ENCODE assay signal across 8 mouse cellular contexts in the genomic region with DNA sequence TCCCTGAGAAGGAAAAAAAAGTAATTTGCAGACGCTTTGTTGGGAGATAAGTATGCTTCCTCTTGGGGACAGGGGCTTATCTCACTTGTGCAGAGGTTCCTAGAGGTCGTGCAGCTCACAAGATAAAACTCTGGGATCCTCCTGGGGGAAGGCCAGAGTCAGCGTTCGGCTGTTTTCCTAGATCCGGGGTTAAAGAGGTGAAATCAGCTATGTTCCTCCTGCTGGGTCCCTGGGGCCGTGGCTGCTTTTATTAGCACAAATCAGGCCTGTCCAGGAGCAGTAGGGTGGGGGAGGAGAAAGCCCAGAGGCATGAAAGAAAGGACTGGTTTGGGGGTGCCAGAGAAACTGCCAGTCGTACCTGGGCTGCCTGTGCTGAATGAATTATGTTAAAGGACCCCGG.
A peak's percentile ranks its signal among the peaks of the same experiment; 100 is the strongest.
DNase-seq lines count a peak whose midpoint lies in the region; ATAC-seq lines count a peak whose summit lies in the region.

No protein-coding gene starts in this region.

- peak overlapping the region; percentile 12; the same call in 1 of the 2 replicates for H3K4me3 ChIP-seq in forebrain, embryonic 10.5 days
- H3K4me3 ChIP-seq in midbrain, embryonic 11.5 days (ENCODE audit: low read depth, low read length), result no peak overlapping the region

- no peaks in the 10 kb centered on the region for H3K27me3 ChIP-seq in forebrain, embryonic 10.5 days (ENCODE audit: poor library complexity, severe bottlenecking)
- H3K27me3 ChIP-seq in midbrain, embryonic 11.5 days (ENCODE audit: control insufficient read depth, insufficient read depth, low read length), result no peaks in the 10 kb centered on the region

- DNase-seq in adrenal gland, adult 2 months, result peak; percentile 4
- DNase-seq in adrenal gland, adult 8-10 months, result no peak
- no peak for DNase-seq in forebrain, embryonic 10.5 days (ENCODE audit: extremely low spot score, low spot score)
- DNase-seq in kidney, adult 9 months, result peak; percentile 8
- DNase-seq in midbrain, embryonic 11.5 days (ENCODE audit: low spot score, missing footprints), result peak; percentile 89
- no peak for DNase-seq in layer of hippocampus, postnatal 14 days (ENCODE audit: low spot score in 2 of 2)
- no peak for DNase-seq in layer of hippocampus, adult 9-11 months
- DNase-seq in urinary bladder, postnatal 36 days (ENCODE audit: low spot score in 2 of 2), result no peak

- 0 out of 2 replicates have a peak overlapping the region, but pooled peaks have one; percentile 6 for H3K9ac ChIP-seq in midbrain, embryonic 11.5 days (ENCODE audit: low read length)

- H3K4me2 ChIP-seq in midbrain, embryonic 11.5 days, result 0 out of 2 replicates have a peak overlapping the region, but pooled peaks have one; percentile 7

- peaks cover 30% of the 10 kb centered on the region for H3K4me1 ChIP-seq in forebrain, embryonic 10.5 days
- peaks cover 12% of the 10 kb centered on the region for H3K4me1 ChIP-seq in midbrain, embryonic 11.5 days (ENCODE audit: control insufficient read depth, insufficient read depth, low read length)

- no peaks in the 10 kb centered on the region for H3K9me3 ChIP-seq in forebrain, embryonic 10.5 days
- no peaks in the 10 kb centered on the region for H3K9me3 ChIP-seq in midbrain, embryonic 11.5 days (ENCODE audit: control insufficient read depth, low read length)

- WGBS in forebrain, embryonic 10.5 days, result 11% methylated on average over 8 of the region's 8 CpGs
- WGBS in midbrain, embryonic 11.5 days, result 12% methylated on average over 8 of the region's 8 CpGs

- peak; percentile 81 for ATAC-seq in midbrain, embryonic 11.5 days (ENCODE audit: low FRiP score)

- H3K36me3 ChIP-seq in forebrain, embryonic 10.5 days (replicated peaks), result no peaks in the 10 kb centered on the region
- H3K36me3 ChIP-seq in midbrain, embryonic 11.5 days (ENCODE audit: control insufficient read depth, insufficient read depth, low read length), result no peaks in the 10 kb centered on the region

- peak overlapping the region; percentile 67 for H3K27ac ChIP-seq in forebrain, embryonic 10.5 days
- peak overlapping the region; percentile 48; the same call in 1 of the 2 replicates for H3K27ac ChIP-seq in midbrain, embryonic 11.5 days (ENCODE audit: low read depth, low read length)

Comparison
In these comparisons a context has a peak if more than half of its experiments do, and no peak if none do; other contexts are left out.
1. DNase-seq: peak in adrenal gland, adult 2 months (single experiment), kidney, adult 9 months (single experiment) and midbrain, embryonic 11.5 days (single experiment); none in adrenal gland, adult 8-10 months (single experiment), forebrain, embryonic 10.5 days (single experiment), layer of hippocampus, postnatal 14 days (0 of 2), layer of hippocampus, adult 9-11 months (single experiment) and urinary bladder, postnatal 36 days (0 of 2).